In the genomic region with DNA sequence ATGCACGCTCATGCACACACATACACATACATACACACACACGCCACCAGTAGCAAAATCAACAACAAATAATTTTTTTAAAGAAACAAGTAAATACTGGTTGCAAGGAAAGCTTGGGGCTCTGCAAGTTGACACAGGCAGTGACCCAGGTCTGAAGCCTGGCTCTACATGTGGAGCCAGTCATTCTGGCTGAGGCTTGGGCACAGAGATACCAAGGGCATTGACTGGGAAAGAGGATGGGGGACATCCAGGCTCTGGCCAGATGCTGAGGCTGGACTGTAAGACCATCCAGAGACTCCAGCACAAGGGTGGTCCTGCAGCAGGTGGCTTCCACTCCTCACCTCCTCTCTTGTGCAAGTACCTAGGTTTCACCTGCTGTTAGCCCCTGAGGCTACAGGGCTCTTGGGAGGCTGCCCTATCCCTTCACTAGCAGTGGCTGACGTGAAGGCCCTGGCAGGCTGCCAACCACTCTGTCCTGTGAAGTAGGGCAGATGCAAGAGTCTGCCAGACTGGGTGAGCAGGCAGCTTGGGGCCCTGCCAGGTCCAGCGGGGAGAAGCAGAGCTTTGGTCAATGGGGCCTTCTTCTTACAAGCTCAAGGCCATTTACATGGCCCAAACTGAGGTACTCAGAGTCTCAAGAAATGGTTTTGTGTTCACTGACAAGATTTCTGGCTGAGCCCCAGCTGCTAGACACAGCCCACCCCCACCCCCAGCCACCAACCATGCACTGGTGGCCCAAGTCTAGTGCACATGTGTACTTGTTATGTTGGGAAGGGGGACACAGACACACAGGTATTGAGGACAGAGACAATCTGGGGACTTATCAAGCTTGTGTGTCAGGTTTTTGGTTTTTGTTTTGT, we compare ENCODE assay signal across 8 mouse cellular contexts. TPM values are rescaled to one million over a fixed set of nuclear protein-coding genes. Genes with fewer than 3 reads are reported as not detected.
A peak's percentile ranks its signal among the peaks of the same experiment; 100 is the strongest.
DNase-seq lines count a peak whose midpoint lies in the region; ATAC-seq and TF ChIP-seq lines count a peak whose summit lies in the region.

No protein-coding gene starts in this region.

- no peak overlapping the region for H3K9ac ChIP-seq in hindbrain, postnatal 0 days (replicated peaks; ENCODE audit: low read length)
- no peak overlapping the region for H3K9ac ChIP-seq in stomach, embryonic 16.5 days (ENCODE audit: low read length)

- H3K9me3 ChIP-seq in hindbrain, postnatal 0 days (ENCODE audit: low read length), result no peaks in the 10 kb centered on the region
- no peaks in the 10 kb centered on the region for H3K9me3 ChIP-seq in stomach, embryonic 16.5 days (replicated peaks; ENCODE audit: control insufficient read depth, low read length)

- H3K27ac ChIP-seq in hindbrain, postnatal 0 days, result peak overlapping the region; percentile 80
- H3K27ac ChIP-seq in stomach, embryonic 16.5 days (ENCODE audit: low read length), result peak overlapping the region; percentile 68

- H3K4me2 ChIP-seq in hindbrain, postnatal 0 days (ENCODE audit: low read depth, low read length), result no peak overlapping the region
- H3K4me2 ChIP-seq in stomach, embryonic 16.5 days (ENCODE audit: low read depth, low read length), result no peak overlapping the region

- peak; percentile 90 for ATAC-seq in hindbrain, postnatal 0 days
- ATAC-seq in megakaryocyte-erythroid progenitor cell, adult 5-6 weeks (replicated peaks; ENCODE audit: low FRiP score, low TSS enrichment, poor library complexity, severe bottlenecking), result peak; percentile 79
- peak; percentile 89 for ATAC-seq in stomach, embryonic 16.5 days (ENCODE audit: insufficient read depth, low FRiP score)

- 55% methylated on average over 4 of the region's 4 CpGs for WGBS in hindbrain, postnatal 0 days
- 45% methylated on average over 4 of the region's 4 CpGs for WGBS in stomach, embryonic 16.5 days

- H3K36me3 ChIP-seq in hindbrain, postnatal 0 days (ENCODE audit: insufficient read depth, low read length), result no peaks in the 10 kb centered on the region
- no peaks in the 10 kb centered on the region for H3K36me3 ChIP-seq in stomach, embryonic 16.5 days (ENCODE audit: control insufficient read depth, insufficient read depth, low read length)

- no peak overlapping the region for H3K4me3 ChIP-seq in hindbrain, postnatal 0 days (ENCODE audit: low read length)
- H3K4me3 ChIP-seq in stomach, embryonic 16.5 days (replicated peaks; ENCODE audit: low read length), result no peak overlapping the region

- peaks cover 12% of the 10 kb centered on the region for H3K4me1 ChIP-seq in hindbrain, postnatal 0 days (ENCODE audit: insufficient read depth, low read length)
- peaks cover 17% of the 10 kb centered on the region for H3K4me1 ChIP-seq in stomach, embryonic 16.5 days (ENCODE audit: control insufficient read depth, insufficient read depth, low read length)

- no peaks in the 10 kb centered on the region for H3K27me3 ChIP-seq in hindbrain, postnatal 0 days (ENCODE audit: insufficient read depth, low read length)
- H3K27me3 ChIP-seq in stomach, embryonic 16.5 days (ENCODE audit: control insufficient read depth, insufficient read depth, low read length), result no peaks in the 10 kb centered on the region

- DNase-seq in adrenal gland, adult 2 months, result peak; percentile 97
- peak; percentile 76 to 90 for DNase-seq in cerebellum, postnatal 25 days
- peak; percentile 91 for DNase-seq in gastrocnemius, postnatal 10 days
- peak; percentile 95 for DNase-seq in hindbrain, postnatal 0 days (ENCODE audit: low spot score)
- DNase-seq in left cerebral cortex, adult 8-10 months (ENCODE audit: low spot score in 2 of 2), result peak; percentile 69 to 92
- no peak for DNase-seq in spleen, adult 12 weeks (ENCODE audit: low spot score)

- TF ChIP-seq CTCF in hindbrain, postnatal 0 days (IDR thresholded peaks at IDR 0.05; ENCODE audit: low read depth), result no peak

RNA-seq across cellular contexts. Expression of a gene that starts 46.9 kb away (rescaled TPM):
- not detected for total RNA-seq in adrenal gland, adult 2 months (2021)
- not detected in 2 replicates for polyA plus RNA-seq in adrenal gland, adult 2 months (2012; rRNA removed)
- total RNA-seq in gastrocnemius, postnatal 10 days (2021), result not detected
- not detected in 2 replicates for total RNA-seq in hindbrain, postnatal 0 days (2014; rRNA removed)
- polyA plus RNA-seq in hindbrain, postnatal 0 days (2015; fragmentation: Nextera tagmentation; extraction: Ambion mirVana), result not detected in 2 replicates
- not detected for total RNA-seq in left cerebral cortex, adult 8-10 months (2022)
- not detected in 2 replicates for total RNA-seq in megakaryocyte-erythroid progenitor cell, adult 5-6 weeks (2014; fragmentation: Nextera tagmentation)
- not detected in 2 replicates for total RNA-seq in megakaryocyte-erythroid progenitor cell, adult 5-6 weeks (2017)
- not detected in 2 replicates for polyA plus RNA-seq in stomach, embryonic 16.5 days (2015; fragmentation: Nextera tagmentation; extraction: Ambion mirVana)

RNA-seq across cellular contexts. Expression of a gene that starts 56.4 kb away (rescaled TPM):
- total RNA-seq in adrenal gland, adult 2 months (2021), result not detected
- polyA plus RNA-seq in adrenal gland, adult 2 months (2012; rRNA removed), result not detected in 2 replicates
- total RNA-seq in gastrocnemius, postnatal 10 days (2021), result not detected
- total RNA-seq in hindbrain, postnatal 0 days (2014; rRNA removed), result not detected in 2 replicates
- polyA plus RNA-seq in hindbrain, postnatal 0 days (2015; fragmentation: Nextera tagmentation; extraction: Ambion mirVana), result not detected in 2 replicates
- not detected for total RNA-seq in left cerebral cortex, adult 8-10 months (2022)
- total RNA-seq in megakaryocyte-erythroid progenitor cell, adult 5-6 weeks (2014; fragmentation: Nextera tagmentation), result not detected in 2 replicates
- total RNA-seq in megakaryocyte-erythroid progenitor cell, adult 5-6 weeks (2017), result not detected in 2 replicates
- not detected in 2 replicates for polyA plus RNA-seq in stomach, embryonic 16.5 days (2015; fragmentation: Nextera tagmentation; extraction: Ambion mirVana)
